Mouse (Mus musculus) limb, embryonic 14.5 days (tissue): ENCODE measurements around the gene Lmtk2. TPM values are rescaled to one million over a fixed set of nuclear protein-coding genes. Genes with fewer than 3 reads are reported as not detected.

ENCODE experiments used
- ATAC-seq: fragments of 200-750 bp; cut with Nextera tagmentation; 2 replicates; pipeline ENCODE4 v1.8.0; 2017; ENCODE audit warnings: low read depth, moderate number of reproducible peaks, moderate TSS enrichment; ENCODE audit not compliant: low FRiP score
- DNase-seq: peaks from one replicate; pipeline ENCODE4 v3.0.0-alpha.2; 2015; ENCODE audit warnings: low spot score
- H3K27ac ChIP-seq: fragments of 300-500 bp; sonication (generic); replicated peaks from 2 replicates; pipeline ENCODE4 v1.5.1; 2014; ENCODE audit warnings: low read depth, mild to moderate bottlenecking, low read length, moderate library complexity, mixed read lengths
- H3K27me3 ChIP-seq: fragments of 300-500 bp; sonication (generic); 2 replicates; pipeline ENCODE4 v1.6.1; 2014; ENCODE audit warnings: low read length, mixed read lengths; ENCODE audit not compliant: control insufficient read depth, insufficient read depth
- H3K36me3 ChIP-seq: fragments of 300-500 bp; sonication (generic); 2 replicates; pipeline ENCODE4 v1.6.1; 2014; ENCODE audit warnings: mild to moderate bottlenecking, low read length, moderate library complexity, mixed read lengths; ENCODE audit not compliant: control insufficient read depth, insufficient read depth
- H3K4me1 ChIP-seq: fragments of 300-500 bp; sonication (generic); 2 replicates; pipeline ENCODE4 v1.6.1; 2014; ENCODE audit warnings: antibody characterized with exemption, low read length, mixed read lengths; ENCODE audit not compliant: control insufficient read depth, insufficient read depth
- H3K4me2 ChIP-seq: fragments of 300-500 bp; sonication (generic); replicated peaks from 2 replicates; pipeline ENCODE4 v1.6.1; 2014; ENCODE audit warnings: low read depth, mild to moderate bottlenecking, low read length, moderate library complexity; ENCODE audit not compliant: severe bottlenecking
- H3K4me3 ChIP-seq: fragments of 300-500 bp; sonication (generic); replicated peaks from 2 replicates; pipeline ENCODE4 v1.5.1; 2014; ENCODE audit warnings: low read length
- H3K9ac ChIP-seq: fragments of 300-500 bp; sonication (generic); 2 replicates; pipeline ENCODE4 v1.6.1; 2014; ENCODE audit warnings: mild to moderate bottlenecking, low read depth, low read length, moderate library complexity; ENCODE audit not compliant: severe bottlenecking
- H3K9me3 ChIP-seq: fragments of 300-500 bp; sonication (generic); 2 replicates; pipeline ENCODE4 v1.6.1; 2016; ENCODE audit warnings: low read length; ENCODE audit not compliant: control insufficient read depth
- POLR2A ChIP-seq: fragments of 200-500 bp; IDR thresholded peaks from 2 replicates; pipeline ENCODE4 v1.8.0; 2012; ENCODE audit warnings: inconsistent platforms, mild to moderate bottlenecking, moderate library complexity, borderline replicate concordance; ENCODE audit not compliant: insufficient read depth, insufficient read length; ENCODE audit errors: extremely low read depth
- WGBS: fragments of 180-500 bp; shearing (Covaris S2); extraction: QIAGEN DNeasy Blood & Tissue Kit; methylation state at CpG from one replicate; pipeline ENCODE4 v1.1.7; 2014; 5-methylcytosine and 5-hydroxymethylcytosine counted together
- polyA plus RNA-seq, 2 experiments: library from polyadenylated mRNA; depleted of rRNA in 1 of 2; stranded (reverse) in 1 of 2; unstranded in 1 of 2; fragments of >200 nt; fragmentation: Nextera tagmentation in 1 of 2; extraction: Ambion mirVana in 1 of 2; gene quantifications; 2 replicates each; pipeline versions ENCODE4 v1.2.1 to v1.2.3; 2012 to 2014

The Lmtk2 gene
- polyA plus RNA-seq, 2 experiments: 3.6 to 8.2 TPM

- ATAC-seq: no peak
These were observed 34.2 kb upstream of the Lmtk2 start for GRCm38 (mm10) chr5:144066036-144066435.

GRCm38 (mm10) chr5:144070064-144070463, 30.2 kb upstream of the Lmtk2 start:
- Histone ChIP-seq H3K9ac (no peak overlapping the region), H3K9me3 (no peaks in the 10 kb centered on the region), H3K4me1 (no peaks in the 10 kb centered on the region), H3K27me3 (no peaks in the 10 kb centered on the region), H3K36me3 (no peaks in the 10 kb centered on the region), H3K4me3 (no peak overlapping the region), H3K4me2 (no peak overlapping the region), H3K27ac (no peak overlapping the region)
- DNase-seq (no peak), ATAC-seq (no peak)
- TF ChIP-seq POLR2A: no peak
- WGBS: 92% methylated on average over 1 of the region's 1 CpGs

More at GRCm38 (mm10) chr5:144066036-144066435, 34.2 kb upstream of the Lmtk2 start:
- WGBS: 89% methylated on average over 2 of the region's 2 CpGs
- no peak overlapping the region for H3K4me2 ChIP-seq
- no peak for TF ChIP-seq POLR2A
- H3K9ac ChIP-seq: no peak overlapping the region
- H3K36me3 ChIP-seq: no peaks in the 10 kb centered on the region
- no peak overlapping the region for H3K27ac ChIP-seq
- no peaks in the 10 kb centered on the region for H3K9me3 ChIP-seq
- H3K4me3 ChIP-seq: no peak overlapping the region
- no peak for DNase-seq
- H3K27me3 ChIP-seq: no peaks in the 10 kb centered on the region
- H3K4me1 ChIP-seq: no peaks in the 10 kb centered on the region

GRCm38 (mm10) chr5:144071249-144071648, 29.0 kb upstream of the Lmtk2 start:
- ATAC-seq: no peak
- no peak for DNase-seq
- TF ChIP-seq POLR2A: no peak
- Histone ChIP-seq H3K4me2 (no peak overlapping the region), H3K9me3 (no peaks in the 10 kb centered on the region), H3K36me3 (no peaks in the 10 kb centered on the region), H3K27ac (no peak overlapping the region), H3K27me3 (no peaks in the 10 kb centered on the region), H3K4me3 (no peak overlapping the region), H3K4me1 (no peaks in the 10 kb centered on the region), H3K9ac (no peak overlapping the region)
- 25% methylated on average over 1 of the region's 1 CpGs for WGBS

DNA sequence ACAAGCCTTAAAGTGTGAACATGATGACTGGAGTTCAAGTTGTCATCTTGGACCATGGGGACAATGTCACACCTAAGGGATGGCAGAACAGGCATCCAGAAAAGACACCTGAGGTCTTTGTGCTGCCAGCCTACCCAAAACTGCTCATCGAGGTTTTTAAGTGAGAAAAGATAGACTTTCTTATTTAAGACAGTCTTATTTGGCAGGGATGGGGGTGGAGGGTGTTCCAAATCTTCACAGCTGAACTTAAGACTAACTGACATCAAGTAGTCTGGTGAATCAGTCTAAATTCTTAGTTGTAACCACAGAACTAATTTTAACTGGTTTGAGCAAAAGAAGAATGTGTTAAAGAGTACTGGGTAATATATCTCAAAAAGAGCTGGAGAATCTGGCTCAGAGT, 22.7 kb upstream of the Lmtk2 start:
- H3K36me3 ChIP-seq: no peaks in the 10 kb centered on the region
- no peak overlapping the region for H3K27ac ChIP-seq
- TF ChIP-seq POLR2A: no peak
- WGBS: 55% methylated on average over 1 of the region's 1 CpGs
- H3K4me1 ChIP-seq: no peaks in the 10 kb centered on the region
- no peak for DNase-seq
- H3K27me3 ChIP-seq: no peaks in the 10 kb centered on the region
- no peak overlapping the region for H3K4me2 ChIP-seq
- no peaks in the 10 kb centered on the region for H3K9me3 ChIP-seq
- no peak overlapping the region for H3K4me3 ChIP-seq
- H3K9ac ChIP-seq: no peak overlapping the region
- no peak for ATAC-seq

DNA sequence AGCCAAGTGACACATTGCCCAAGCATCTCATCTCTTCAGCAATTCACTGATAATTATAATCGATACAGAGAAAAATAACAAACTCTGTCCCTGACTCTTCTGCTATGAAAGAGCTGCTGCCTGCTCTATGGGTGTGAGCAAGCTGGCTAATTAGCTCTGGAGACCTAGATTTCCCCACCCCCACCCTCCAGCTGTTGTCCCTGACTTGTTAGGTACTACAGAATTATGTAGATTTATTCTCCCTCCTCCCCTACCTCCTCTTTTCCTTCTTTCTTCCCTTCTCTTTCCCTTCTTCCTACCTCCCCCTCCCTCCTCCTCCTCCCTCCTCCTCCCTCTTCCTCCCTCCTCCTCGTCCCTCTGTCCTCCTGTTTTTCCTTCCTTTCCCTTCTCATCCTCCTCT, 19.4 kb upstream of the Lmtk2 start:
- H3K4me1 ChIP-seq: no peaks in the 10 kb centered on the region

GRCm38 (mm10) chr5:144082006-144082405, 18.2 kb upstream of the Lmtk2 start:
- DNase-seq: no peak
- no peaks in the 10 kb centered on the region for H3K9me3 ChIP-seq
- WGBS: 87% methylated on average over 5 of the region's 5 CpGs
- no peak for ATAC-seq
- no peaks in the 10 kb centered on the region for H3K36me3 ChIP-seq
- no peak overlapping the region for H3K9ac ChIP-seq
- no peak for TF ChIP-seq POLR2A
- no peaks in the 10 kb centered on the region for H3K27me3 ChIP-seq
- no peak overlapping the region for H3K4me2 ChIP-seq
- H3K27ac ChIP-seq: no peak overlapping the region
- no peak overlapping the region for H3K4me3 ChIP-seq
- no peaks in the 10 kb centered on the region for H3K4me1 ChIP-seq

More for the DNA sequence above, 19.4 kb upstream of the Lmtk2 start:
- WGBS: 52% methylated on average over 2 of the region's 2 CpGs
- no peak for TF ChIP-seq POLR2A
- H3K36me3 ChIP-seq: no peaks in the 10 kb centered on the region
- no peaks in the 10 kb centered on the region for H3K9me3 ChIP-seq
- no peak overlapping the region for H3K9ac ChIP-seq
- no peaks in the 10 kb centered on the region for H3K27me3 ChIP-seq
- ATAC-seq (no peak), DNase-seq (no peak)
- H3K4me2 ChIP-seq: no peak overlapping the region
- H3K27ac ChIP-seq: no peak overlapping the region
- H3K4me3 ChIP-seq: no peak overlapping the region
